ENCODE assay signal across 8 mouse cellular contexts in genomic region chr10:81192968-81193501, GRCm38 (mm10). TPM values are rescaled to one million over a fixed set of nuclear protein-coding genes. Genes with fewer than 3 reads are reported as not detected.
A peak's percentile ranks its signal among the peaks of the same experiment; 100 is the strongest.
DNase-seq lines count a peak whose midpoint lies in the region; ATAC-seq lines count a peak whose summit lies in the region.

No protein-coding gene starts in this region.

- WGBS in heart, embryonic 10.5 days: 7% methylated on average over 19 of the region's 19 CpGs
- 4% methylated on average over 19 of the region's 19 CpGs for WGBS in kidney, embryonic 15.5 days
- 2% methylated on average over 19 of the region's 19 CpGs for WGBS in midbrain, embryonic 16.5 days

- H3K27ac ChIP-seq in heart, embryonic 10.5 days: peak overlapping the region; percentile 97
- H3K27ac ChIP-seq in brown adipose tissue, adult 24 weeks (replicated peaks; ENCODE audit: low read depth, low read length): no peak overlapping the region
- peak overlapping the region; percentile 93 for H3K27ac ChIP-seq in kidney, embryonic 15.5 days
- peak overlapping the region; percentile 96 for H3K27ac ChIP-seq in midbrain, embryonic 16.5 days (ENCODE audit: low read length)

- DNase-seq in heart, embryonic 10.5 days (ENCODE audit: low spot score): no peak
- DNase-seq in heart, postnatal 25 days (ENCODE audit: low spot score): no peak
- peak; percentile 42 for DNase-seq in gastrocnemius, postnatal 10 days
- no peak for DNase-seq in c-Kit-positive CD71-positive TER-119-positive erythroid progenitor cells, embryonic 14.5 days (ENCODE audit: low spot score)
- no peak for DNase-seq in right cerebral cortex, adult 18-20 months

- H3K36me3 ChIP-seq in heart, embryonic 10.5 days: peaks cover 34% of the 10 kb centered on the region
- H3K36me3 ChIP-seq in kidney, embryonic 15.5 days: peaks cover 26% of the 10 kb centered on the region
- peaks cover 16% of the 10 kb centered on the region for H3K36me3 ChIP-seq in midbrain, embryonic 16.5 days (ENCODE audit: control insufficient read depth, insufficient read depth, low read length)

- H3K9ac ChIP-seq in kidney, embryonic 15.5 days: peak overlapping the region; percentile 70
- peak overlapping the region; percentile 84 for H3K9ac ChIP-seq in midbrain, embryonic 16.5 days (ENCODE audit: low read depth, low read length)

- H3K9me3 ChIP-seq in heart, embryonic 10.5 days: no peaks in the 10 kb centered on the region
- no peaks in the 10 kb centered on the region for H3K9me3 ChIP-seq in kidney, embryonic 15.5 days (replicated peaks)
- no peaks in the 10 kb centered on the region for H3K9me3 ChIP-seq in midbrain, embryonic 16.5 days (replicated peaks; ENCODE audit: control insufficient read depth, low read length, poor library complexity, severe bottlenecking)

- H3K4me2 ChIP-seq in kidney, embryonic 15.5 days: peak overlapping the region; percentile 92
- peak overlapping the region; percentile 98 for H3K4me2 ChIP-seq in midbrain, embryonic 16.5 days (ENCODE audit: low read length)

- H3K27me3 ChIP-seq in heart, embryonic 10.5 days (ENCODE audit: insufficient read depth, poor library complexity, severe bottlenecking): peaks cover 34% of the 10 kb centered on the region
- H3K27me3 ChIP-seq in kidney, embryonic 15.5 days: peaks cover 48% of the 10 kb centered on the region
- peaks cover 22% of the 10 kb centered on the region for H3K27me3 ChIP-seq in midbrain, embryonic 16.5 days (ENCODE audit: control insufficient read depth, insufficient read depth, low read depth, low read length)

- intact Hi-C loops in heart, postnatal 25 days (cut with DNase I): no loop called here

- H3K4me1 ChIP-seq in heart, embryonic 10.5 days: peaks cover 61% of the 10 kb centered on the region
- peaks cover 5% of the 10 kb centered on the region for H3K4me1 ChIP-seq in brown adipose tissue, adult 24 weeks (ENCODE audit: control insufficient read depth, insufficient read depth, insufficient read length, low read length)
- H3K4me1 ChIP-seq in kidney, embryonic 15.5 days: peaks cover 36% of the 10 kb centered on the region
- H3K4me1 ChIP-seq in midbrain, embryonic 16.5 days (ENCODE audit: control insufficient read depth, insufficient read depth, low read length): peaks cover 21% of the 10 kb centered on the region

- H3K4me3 ChIP-seq in heart, embryonic 10.5 days: peak overlapping the region; percentile 73
- peak overlapping the region; percentile 69 for H3K4me3 ChIP-seq in brown adipose tissue, adult 24 weeks (ENCODE audit: insufficient read depth, low read depth, low read length)
- H3K4me3 ChIP-seq in kidney, embryonic 15.5 days (replicated peaks): peak overlapping the region; percentile 68
- peak overlapping the region; percentile 59 for H3K4me3 ChIP-seq in midbrain, embryonic 16.5 days (ENCODE audit: low read depth, low read length)

- ATAC-seq in kidney, embryonic 15.5 days (replicated peaks; ENCODE audit: low FRiP score): peak; percentile 20
- peak; percentile 47 for ATAC-seq in midbrain, embryonic 16.5 days

RNA-seq across cellular contexts. Expression of gene Nmrk2, which starts 8.8 kb away (rescaled TPM):
- polyA plus RNA-seq in heart, embryonic 10.5 days (2016; fragmentation: Nextera tagmentation; extraction: Ambion mirVana): 2.7 and 3.8 TPM in 2 replicates
- 10 to 100 TPM in 1 of 2 experiments, 1 to 10 TPM in 1; 6.9 to 13.4 TPM for total RNA-seq in heart, postnatal 25 days (2021)
- polyA plus RNA-seq in brown adipose tissue, adult 24 weeks (2012; ENCODE audit: insufficient read depth, insufficient read length, missing spikeins): 1.4 TPM in 1 of 2 replicates, not detected in the other
- 1 to 10 TPM; 1.7 to 1.8 TPM for total RNA-seq in gastrocnemius, postnatal 10 days (2021)
- polyA plus RNA-seq in kidney, embryonic 15.5 days (2015; fragmentation: Nextera tagmentation; extraction: Ambion mirVana): 0.18 TPM in 1 of 2 replicates, not detected in the other
- 0.19 TPM in 1 of 2 replicates, not detected in the other for polyA plus RNA-seq in midbrain, embryonic 16.5 days (2015; fragmentation: Nextera tagmentation; extraction: Ambion mirVana)

RNA-seq across cellular contexts. Expression of gene 4930442H23Rik, which starts 9.4 kb away (rescaled TPM):
- polyA plus RNA-seq in heart, embryonic 10.5 days (2016; fragmentation: Nextera tagmentation; extraction: Ambion mirVana): not detected in 2 replicates
- not detected for total RNA-seq in heart, postnatal 25 days (2021)
- not detected in 2 replicates for polyA plus RNA-seq in brown adipose tissue, adult 24 weeks (2012; ENCODE audit: insufficient read depth, insufficient read length, missing spikeins)
- total RNA-seq in gastrocnemius, postnatal 10 days (2021): not detected
- not detected in 2 replicates for polyA plus RNA-seq in kidney, embryonic 15.5 days (2015; fragmentation: Nextera tagmentation; extraction: Ambion mirVana)
- not detected in 2 replicates for polyA plus RNA-seq in midbrain, embryonic 16.5 days (2015; fragmentation: Nextera tagmentation; extraction: Ambion mirVana)

RNA-seq across cellular contexts. Expression of gene Dapk3, which starts 10.2 kb away (rescaled TPM):
- polyA plus RNA-seq in heart, embryonic 10.5 days (2016; fragmentation: Nextera tagmentation; extraction: Ambion mirVana): 56.3 and 78.7 TPM in 2 replicates
- 10 to 100 TPM; 26.4 to 28.7 TPM for total RNA-seq in heart, postnatal 25 days (2021)
- polyA plus RNA-seq in brown adipose tissue, adult 24 weeks (2012; ENCODE audit: insufficient read depth, insufficient read length, missing spikeins): 15.7 and 31.7 TPM in 2 replicates
- total RNA-seq in gastrocnemius, postnatal 10 days (2021): 10 to 100 TPM; 29.8 to 30.4 TPM
- polyA plus RNA-seq in kidney, embryonic 15.5 days (2015; fragmentation: Nextera tagmentation; extraction: Ambion mirVana): 41.0 and 47.9 TPM in 2 replicates
- 52.5 and 58.3 TPM in 2 replicates for polyA plus RNA-seq in midbrain, embryonic 16.5 days (2015; fragmentation: Nextera tagmentation; extraction: Ambion mirVana)

RNA-seq across cellular contexts. Expression of gene Eef2, which starts 16.6 kb away (rescaled TPM):
- polyA plus RNA-seq in heart, embryonic 10.5 days (2016; fragmentation: Nextera tagmentation; extraction: Ambion mirVana): 447 and 460 TPM in 2 replicates
- total RNA-seq in heart, postnatal 25 days (2021): 1,000 to 10,000 TPM in 1 of 2 experiments, 100 to 1,000 TPM in 1; 925 to 1,035 TPM
- 538 and 581 TPM in 2 replicates for polyA plus RNA-seq in brown adipose tissue, adult 24 weeks (2012; ENCODE audit: insufficient read depth, insufficient read length, missing spikeins)
- total RNA-seq in gastrocnemius, postnatal 10 days (2021): 1,000 to 10,000 TPM in 1 of 2 experiments, 100 to 1,000 TPM in 1; 974 to 1,018 TPM
- polyA plus RNA-seq in kidney, embryonic 15.5 days (2015; fragmentation: Nextera tagmentation; extraction: Ambion mirVana): 563 and 597 TPM in 2 replicates
- 535 and 543 TPM in 2 replicates for polyA plus RNA-seq in midbrain, embryonic 16.5 days (2015; fragmentation: Nextera tagmentation; extraction: Ambion mirVana)

RNA-seq across cellular contexts. Expression of gene Pias4, which starts 25.3 kb away (rescaled TPM):
- polyA plus RNA-seq in heart, embryonic 10.5 days (2016; fragmentation: Nextera tagmentation; extraction: Ambion mirVana): 53.5 and 62.2 TPM in 2 replicates
- 10 to 100 TPM; 15.6 to 17.4 TPM for total RNA-seq in heart, postnatal 25 days (2021)
- 10.3 and 13.4 TPM in 2 replicates for polyA plus RNA-seq in brown adipose tissue, adult 24 weeks (2012; ENCODE audit: insufficient read depth, insufficient read length, missing spikeins)
- total RNA-seq in gastrocnemius, postnatal 10 days (2021): 10 to 100 TPM; 10.7 to 13.8 TPM
- polyA plus RNA-seq in kidney, embryonic 15.5 days (2015; fragmentation: Nextera tagmentation; extraction: Ambion mirVana): 48.6 and 51.2 TPM in 2 replicates
- 49.7 and 52.2 TPM in 2 replicates for polyA plus RNA-seq in midbrain, embryonic 16.5 days (2015; fragmentation: Nextera tagmentation; extraction: Ambion mirVana)
